Mouse (Mus musculus) ES-E14 (cell line): ENCODE data around the gene Nipsnap1. TPM values are rescaled to one million over a fixed set of nuclear protein-coding genes. Genes with fewer than 3 reads are reported as not detected.

ENCODE experiments used
- DNase-seq: peaks from one replicate; pipeline ENCODE4 v3.0.0-alpha.2; 2013; ENCODE audit warnings: low read depth, low spot score
- H3K27ac ChIP-seq: 2 replicates; pipeline ENCODE4 v1.5.1; 2012; ENCODE audit warnings: low read depth, mild to moderate bottlenecking, low read length, moderate library complexity, mixed read lengths; ENCODE audit not compliant: poor library complexity, insufficient read depth, severe bottlenecking
- H3K36me3 ChIP-seq: 2 replicates; pipeline ENCODE4 v1.6.1; 2012; ENCODE audit warnings: mild to moderate bottlenecking, low read length, moderate library complexity, mixed read lengths; ENCODE audit not compliant: control insufficient read depth, poor library complexity, insufficient read depth, severe bottlenecking
- H3K4me1 ChIP-seq, 2 experiments: fragments of 150-350 bp in 1 of 2; sonication (generic) in 1 of 2; 2 replicates each; pipeline ENCODE4 v1.6.1; 2012; ENCODE audit warnings: low read length in 2 of 2, mild to moderate bottlenecking in 1 of 2, mixed read lengths in 1 of 2; ENCODE audit not compliant: control insufficient read depth in 2 of 2, insufficient read depth in 2 of 2, poor library complexity in 1 of 2
- H3K4me3 ChIP-seq, 2 experiments: fragments of 150-350 bp in 1 of 2; sonication (generic) in 1 of 2; 2 replicates each; pipeline ENCODE4 v1.5.1; 2012; ENCODE audit warnings: low read length in 2 of 2, low read depth in 1 of 2, mild to moderate bottlenecking in 1 of 2, mixed read lengths in 1 of 2; ENCODE audit not compliant: insufficient read depth in 1 of 2, poor library complexity in 1 of 2, severe bottlenecking in 1 of 2
- H3K9ac ChIP-seq: 2 replicates; pipeline ENCODE4 v1.6.1; 2012; ENCODE audit warnings: low read depth, mild to moderate bottlenecking, low read length, mixed read lengths; ENCODE audit not compliant: poor library complexity, insufficient read depth, severe bottlenecking
- H3K9me3 ChIP-seq: fragments of 150-350 bp; sonication (generic); 2 replicates; pipeline ENCODE4 v1.6.1; 2012; ENCODE audit warnings: low read depth, mild to moderate bottlenecking, low read length; ENCODE audit not compliant: control insufficient read depth, insufficient read depth
- CHD2 ChIP-seq: IDR thresholded peaks from 2 replicates; pipeline ENCODE4 v1.6.1; 2014; ENCODE audit warnings: mild to moderate bottlenecking, low read depth, low read length, inconsistent platforms
- HCFC1 ChIP-seq: IDR thresholded peaks from 2 replicates; pipeline ENCODE4 v1.6.1; 2012; ENCODE audit warnings: low read length, inconsistent platforms, borderline replicate concordance; ENCODE audit not compliant: insufficient read depth
- MAFK ChIP-seq: IDR thresholded peaks from 2 replicates; pipeline ENCODE4 v1.6.1; 2014; ENCODE audit warnings: mild to moderate bottlenecking, low read depth, low read length, inconsistent platforms; ENCODE audit not compliant: insufficient read depth
- ZC3H11A ChIP-seq: IDR thresholded peaks from 2 replicates; pipeline ENCODE4 v1.6.1; 2012; ENCODE audit warnings: low read depth, mild to moderate bottlenecking, inconsistent platforms, low read length, borderline replicate concordance
- ZNF384 ChIP-seq: IDR thresholded peaks from 2 replicates; pipeline ENCODE4 v1.6.1; 2012; ENCODE audit warnings: low read depth, low read length, inconsistent platforms
- in situ Hi-C, 2 experiments: fragments of 600-800 bp; cut with MboI; formaldehyde crosslinking; loops; one replicate each; pipeline ENCODE4 v1.15.1; 2025; ENCODE audit warnings: low sequenced_read_pairs in 2 of 2, inconsistent platforms in 1 of 2; ENCODE audit not compliant: unreplicated experiment in 2 of 2
- total RNA-seq: library from RNA; depleted of rRNA; stranded (reverse); fragments of 300-350 nt; gene quantifications from 2 replicates; pipeline ENCODE4 v1.2.3, GENCODE M21; 2012

Nipsnap1 gene
- total RNA-seq, 1 experiment = 57.7 TPM

DNA sequence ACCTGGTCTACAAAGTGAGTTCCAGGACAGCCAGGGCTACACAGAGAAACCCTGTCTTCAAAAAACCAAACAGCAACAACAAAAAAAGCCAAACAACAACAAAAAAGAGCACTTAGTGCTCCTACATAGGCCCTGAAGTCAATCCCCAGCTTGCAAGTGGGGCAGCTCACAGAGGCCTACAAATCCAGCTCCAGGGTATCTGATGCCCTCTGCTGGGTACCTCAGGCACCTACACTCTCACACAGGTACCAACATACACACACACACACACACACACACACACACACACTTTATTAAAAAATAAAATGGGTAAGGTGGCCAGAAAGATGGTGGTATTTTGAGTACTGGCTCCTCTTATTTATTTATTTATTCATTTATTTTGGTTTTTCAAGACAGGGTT lies 20.7 kb upstream of the Nipsnap1 start:
- H3K9ac ChIP-seq = no peak overlapping the region
- no peaks in the 10 kb centered on the region for H3K36me3 ChIP-seq
- no peak overlapping the region for H3K4me3 ChIP-seq
- TF ChIP-seq ZNF384 = no peak
- in situ Hi-C loops = no loop called here
- DNase-seq = no peak
- no peak overlapping the region for H3K27ac ChIP-seq
- peaks cover 2 to 3% of the 10 kb centered on the region in 2 experiments; a peak in 2 of 4 replicates for H3K4me1 ChIP-seq
- no peaks in the 10 kb centered on the region for H3K9me3 ChIP-seq

DNA sequence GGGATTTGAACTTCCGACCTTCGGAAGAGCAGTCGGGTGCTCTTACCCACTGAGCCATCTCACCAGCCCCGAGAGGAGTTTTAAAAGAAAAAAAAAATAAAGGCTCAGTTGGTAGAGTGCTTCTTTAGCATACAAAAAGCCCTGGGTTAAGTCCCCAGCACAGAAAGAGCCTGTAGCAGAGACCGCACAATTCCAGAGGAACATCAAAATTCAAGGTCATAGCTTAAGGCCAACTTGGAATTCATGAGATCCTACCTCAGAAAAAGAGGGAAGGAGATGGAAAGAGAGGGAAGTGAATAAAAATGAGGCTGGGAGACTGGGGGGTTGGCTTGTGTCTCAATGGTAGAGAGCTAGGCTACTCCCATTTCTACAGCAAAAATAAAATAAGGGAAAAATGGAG lies 19.6 kb upstream of the Nipsnap1 start:
- Histone ChIP-seq H3K9ac (no peak overlapping the region), H3K27ac (peak overlapping the region; percentile 41; the same call in 1 of the 2 replicates), H3K4me1 (peaks cover 2 to 6% of the 10 kb centered on the region in 2 experiments; a peak in 2 of 4 replicates), H3K4me3 (no peak overlapping the region), H3K9me3 (no peaks in the 10 kb centered on the region), H3K36me3 (no peaks in the 10 kb centered on the region)
- DNase-seq = no peak
- TF ChIP-seq ZNF384 (peak; percentile 16; the same call in 1 of the 2 replicates), MAFK (no peak), HCFC1 (no peak)
- in situ Hi-C loops = no loop called here

DNA sequence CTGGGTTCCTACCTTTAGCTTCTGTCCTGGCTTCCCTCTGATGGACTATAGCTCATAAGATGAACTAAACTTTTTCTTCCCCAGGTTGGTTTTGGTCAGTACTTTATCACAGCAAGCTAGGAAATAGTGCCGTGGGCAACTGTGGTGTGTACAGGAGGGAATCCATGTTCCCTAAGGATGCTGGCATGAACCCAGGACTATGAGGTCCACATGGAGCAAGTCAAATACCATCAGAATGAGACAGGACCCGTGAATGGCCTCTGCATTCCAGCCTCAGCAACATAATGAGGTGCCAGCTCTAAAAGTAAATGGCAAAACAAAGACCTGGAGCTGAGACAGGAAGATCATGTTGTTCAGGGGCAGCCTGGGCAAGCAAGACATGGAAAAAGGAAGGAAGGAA lies 15.3 kb upstream of the Nipsnap1 start:
- no peaks in the 10 kb centered on the region for H3K9me3 ChIP-seq
- no peak for TF ChIP-seq ZC3H11A

DNA sequence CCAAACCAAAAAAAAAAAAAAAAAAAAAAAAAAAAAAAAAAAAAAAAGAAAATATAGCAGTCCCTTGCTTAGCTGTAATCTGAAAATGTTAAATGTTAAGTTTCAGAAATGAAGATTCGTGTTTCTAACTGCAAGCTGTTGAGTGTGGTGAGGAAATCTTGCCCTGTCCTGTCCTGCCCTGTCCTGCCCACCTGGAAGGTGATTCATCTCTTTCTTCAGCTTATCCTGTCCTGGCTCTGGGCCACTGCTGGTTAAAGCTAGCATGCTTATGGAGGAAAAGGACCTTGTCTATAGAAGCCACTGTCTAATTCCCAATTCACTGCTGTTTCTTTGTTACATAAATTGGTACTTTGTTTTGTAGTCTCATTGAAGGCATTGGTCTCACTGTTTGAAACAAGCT lies 12.8 kb upstream of the Nipsnap1 start:
- Histone ChIP-seq H3K9ac (no peak overlapping the region), H3K9me3 (no peaks in the 10 kb centered on the region), H3K4me3 (no peak overlapping the region), H3K36me3 (no peaks in the 10 kb centered on the region), H3K27ac (peak overlapping the region; percentile 64; the same call in 1 of the 2 replicates), H3K4me1 (peaks cover 7 to 20% of the 10 kb centered on the region in 2 experiments)
- in situ Hi-C loops = no loop called here
- DNase-seq = no peak
- TF ChIP-seq ZC3H11A (no peak), ZNF384 (no peak), HCFC1 (no peak), MAFK (no peak), CHD2 (no peak)

More for the DNA sequence above, 15.3 kb upstream of the Nipsnap1 start:
- Histone ChIP-seq H3K36me3 (no peaks in the 10 kb centered on the region), H3K9ac (no peak overlapping the region), H3K4me3 (no peak overlapping the region), H3K27ac (no peak overlapping the region), H3K4me1 (peaks cover 9 to 17% of the 10 kb centered on the region in 2 experiments)
- in situ Hi-C loops = no loop called here
- DNase-seq = no peak

DNA sequence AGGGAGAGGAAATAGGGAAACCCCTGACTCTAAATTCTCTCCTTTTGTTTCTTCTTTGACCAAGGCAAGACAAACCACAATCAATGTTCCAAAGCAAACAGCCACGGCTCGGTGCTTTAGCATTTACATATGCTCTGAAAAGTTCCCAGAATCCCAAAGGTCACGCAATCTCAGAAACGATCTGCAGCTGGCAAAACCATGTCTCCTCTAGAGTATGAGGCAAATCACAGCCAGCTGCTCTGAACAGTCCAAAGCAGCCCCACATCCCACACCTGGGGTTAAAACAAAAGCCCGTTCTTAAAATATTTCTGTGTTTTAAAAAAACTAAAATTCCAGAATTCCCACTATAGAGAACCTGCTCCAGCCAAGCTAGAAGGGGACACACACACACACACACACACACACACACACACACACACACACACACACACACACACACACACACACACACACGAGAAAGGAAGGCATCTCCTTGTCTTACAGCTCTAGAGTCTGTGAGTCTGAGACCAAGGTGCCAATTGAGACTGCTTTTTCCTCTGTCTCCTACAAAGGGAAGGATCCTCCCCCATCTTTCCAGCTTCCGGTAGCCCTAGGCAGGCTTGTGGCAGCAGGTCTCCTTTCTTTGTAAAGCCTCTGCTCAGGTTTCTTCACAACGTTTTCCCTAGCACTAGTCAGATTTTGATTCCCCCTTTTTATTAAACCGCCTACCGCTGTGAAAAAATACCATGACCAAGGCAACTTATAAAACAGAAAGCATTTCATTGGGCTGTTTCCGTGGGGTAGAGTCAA lies 11.7 kb upstream of the Nipsnap1 start:
- H3K4me1 ChIP-seq = peaks cover 7 to 19% of the 10 kb centered on the region in 2 experiments
- peak overlapping the region; percentile 64; the same call in 1 of the 2 replicates for H3K27ac ChIP-seq
- no peak for DNase-seq
- TF ChIP-seq MAFK = no peak
- no peak for TF ChIP-seq ZNF384
- TF ChIP-seq ZC3H11A = no peak
- TF ChIP-seq CHD2 = no peak
- TF ChIP-seq HCFC1 = no peak
- peak overlapping the region; percentile 45; the same call in 1 of the 2 replicates for H3K9ac ChIP-seq
- in situ Hi-C loops = no loop called here
- no peaks in the 10 kb centered on the region for H3K9me3 ChIP-seq
- H3K4me3 ChIP-seq = 0 out of 4 replicates have a peak overlapping the region, but pooled peaks of 1 of the 2 experiments have one; percentile 18
- H3K36me3 ChIP-seq = no peaks in the 10 kb centered on the region
